Mouse (Mus musculus) spleen, adult 2 months (tissue): ENCODE measurements around the gene Lonp1.

ENCODE experiments used
- CTCF ChIP-seq: fragments of 200-500 bp; IDR thresholded peaks from 2 replicates; pipeline ENCODE4 v1.5.1; 2011; ENCODE audit warnings: mild to moderate bottlenecking, inconsistent platforms; ENCODE audit not compliant: insufficient read depth, insufficient read length, insufficient replicate concordance; ENCODE audit errors: extremely low read depth
- POLR2A ChIP-seq: fragments of 200-500 bp; IDR thresholded peaks from 2 replicates; pipeline ENCODE4 v1.6.1; 2011; ENCODE audit warnings: low read depth, low read length, inconsistent platforms

- no peak for TF ChIP-seq CTCF
- TF ChIP-seq POLR2A: no peak
These were observed 1.2 kb downstream of the Lonp1 start for GRCm38 (mm10) chr17:56625495-56625894.
